Mouse (Mus musculus) embryonic facial prominence, embryonic 11.5 days (tissue): ENCODE data around the gene Bcap31. TPM values are rescaled to one million over a fixed set of nuclear protein-coding genes. Genes with fewer than 3 reads are reported as not detected.
"Not testable (repeated sequence)": the region's sequence is repeated elsewhere in the genome, so short reads cannot be mapped to it uniquely, and the experiment has no call there.

Source experiments
- ATAC-seq: fragments of 200-750 bp; cut with Nextera tagmentation; replicated peaks from 2 replicates; pipeline ENCODE4 v1.8.0; 2017; ENCODE audit warnings: low read depth; ENCODE audit not compliant: insufficient number of reproducible peaks, low FRiP score, low TSS enrichment
- DNase-seq: peaks from one replicate; pipeline ENCODE4 v3.0.0-alpha.2; 2015; ENCODE audit warnings: low spot score
- H3K27ac ChIP-seq: fragments of 300-500 bp; sonication (generic); replicated peaks from 2 replicates; pipeline ENCODE4 v1.5.1; 2014; ENCODE audit warnings: mild to moderate bottlenecking, low read depth, low read length, control low read depth
- H3K27me3 ChIP-seq: fragments of 300-500 bp; sonication (generic); 2 replicates; pipeline ENCODE4 v1.6.1; 2014; ENCODE audit warnings: mild to moderate bottlenecking, low read length, moderate library complexity, mixed read lengths; ENCODE audit not compliant: control insufficient read depth, insufficient read depth
- H3K36me3 ChIP-seq: fragments of 300-500 bp; sonication (generic); replicated peaks from 2 replicates; pipeline ENCODE4 v1.6.1; 2014; ENCODE audit warnings: low read depth, mild to moderate bottlenecking, low read length, moderate library complexity, mixed read lengths; ENCODE audit not compliant: control insufficient read depth, insufficient read depth
- H3K4me1 ChIP-seq: fragments of 300-500 bp; sonication (generic); 2 replicates; pipeline ENCODE4 v1.6.1; 2014; ENCODE audit warnings: low read length, mixed read lengths; ENCODE audit not compliant: control insufficient read depth, insufficient read depth
- H3K4me2 ChIP-seq: fragments of 300-500 bp; sonication (generic); 2 replicates; pipeline ENCODE4 v1.6.1; 2014; ENCODE audit warnings: low read depth, mild to moderate bottlenecking, control low read depth, low read length, moderate library complexity
- H3K4me3 ChIP-seq: fragments of 300-500 bp; sonication (generic); 2 replicates; pipeline ENCODE4 v1.5.1; 2014; ENCODE audit warnings: low read depth, low read length, control low read depth
- H3K9ac ChIP-seq: fragments of 300-500 bp; sonication (generic); replicated peaks from 2 replicates; pipeline ENCODE4 v1.6.1; 2014; ENCODE audit warnings: mild to moderate bottlenecking, control low read depth, low read length
- H3K9me3 ChIP-seq: fragments of 300-500 bp; sonication (generic); replicated peaks from 2 replicates; pipeline ENCODE4 v1.6.1; 2016; ENCODE audit warnings: mild to moderate bottlenecking, low read length, inconsistent platforms, mixed read lengths; ENCODE audit not compliant: control insufficient read depth
- WGBS: fragments of 180-500 bp; shearing (Covaris S2); extraction: QIAGEN DNeasy Blood & Tissue Kit; methylation state at CpG from one replicate; pipeline ENCODE4 v1.1.7; 2014; 5-methylcytosine and 5-hydroxymethylcytosine counted together
- polyA plus RNA-seq: library from polyadenylated mRNA; unstranded; fragments of >200 nt; fragmentation: Nextera tagmentation; extraction: Ambion mirVana; gene quantifications from 2 replicates; pipeline ENCODE4 v1.2.1, GENCODE M21; 2014

Bcap31 gene
- polyA plus RNA-seq = 159 and 172 TPM in 2 replicates

GRCm38 (mm10) chrX:73716109-73716661 is at the start of gene Bcap31, which contains the start of gene Abcd1:
Bcap31 (minus strand) TSS chrX:73716175.
Abcd1 (plus strand) TSS chrX:73716597.
- Histone ChIP-seq H3K4me1 (no peaks in the 10 kb centered on the region), H3K4me3 (peak within 1 kb of the TSS; percentile 52), H3K9ac (peak within 1 kb of the TSS; percentile 60), H3K27me3 (no peaks in the 10 kb centered on the region; the same call in 1 of the 2 replicates), H3K4me2 (peak within 1 kb of the TSS; percentile 59), H3K9me3 (no peaks in the 10 kb centered on the region), H3K27ac (peak within 1 kb of the TSS; percentile 56; the same call in 1 of the 2 replicates), H3K36me3 (no peaks in the 10 kb centered on the region)
- peak; percentile 94 for DNase-seq
- ATAC-seq = peak; percentile 90
- WGBS = 28% methylated on average over 37 of the region's 45 CpGs

DNA sequence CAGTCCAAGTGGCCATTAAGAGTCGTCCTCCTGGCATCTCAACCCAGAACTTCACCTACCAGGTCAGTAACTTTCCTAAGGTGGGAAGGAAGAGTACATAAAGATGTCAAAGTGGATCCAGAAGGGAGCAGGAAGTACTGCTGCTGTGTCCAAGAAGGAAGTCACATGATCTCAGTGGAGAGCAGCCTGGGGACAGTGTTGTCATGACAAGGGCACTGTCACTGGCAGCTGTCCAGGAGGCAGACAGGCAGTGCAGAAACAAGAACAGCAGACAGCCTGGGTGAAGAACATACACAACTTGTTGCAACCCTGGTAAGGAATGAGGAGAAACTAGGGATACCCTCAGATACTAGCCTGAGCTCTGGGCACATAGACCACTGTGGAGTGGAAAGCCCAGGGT is 49.3 kb upstream of the Bcap31 start:
- DNase-seq = no peak
- 63% methylated on average over 1 of the region's 1 CpGs for WGBS
- Histone ChIP-seq H3K4me1 (no peaks in the 10 kb centered on the region), H3K9ac (no peak overlapping the region), H3K36me3 (no peaks in the 10 kb centered on the region), H3K27me3 (no peaks in the 10 kb centered on the region), H3K4me3 (no peak overlapping the region), H3K4me2 (no peak overlapping the region), H3K9me3 (no peaks in the 10 kb centered on the region), H3K27ac (no peak overlapping the region)
- no peak for ATAC-seq

- Histone ChIP-seq H3K4me2 (no peak overlapping the region), H3K9me3 (no peaks in the 10 kb centered on the region), H3K4me3 (no peak overlapping the region), H3K27me3 (no peaks in the 10 kb centered on the region), H3K36me3 (no peaks in the 10 kb centered on the region), H3K27ac (no peak overlapping the region), H3K4me1 (no peaks in the 10 kb centered on the region), H3K9ac (no peak overlapping the region)
- DNase-seq = no peak
- no peak for ATAC-seq
- 80% methylated on average over 13 of the region's 13 CpGs for WGBS
These were observed 42.8 kb upstream of the Bcap31 start for GRCm38 (mm10) chrX:73758611-73759290.

DNA sequence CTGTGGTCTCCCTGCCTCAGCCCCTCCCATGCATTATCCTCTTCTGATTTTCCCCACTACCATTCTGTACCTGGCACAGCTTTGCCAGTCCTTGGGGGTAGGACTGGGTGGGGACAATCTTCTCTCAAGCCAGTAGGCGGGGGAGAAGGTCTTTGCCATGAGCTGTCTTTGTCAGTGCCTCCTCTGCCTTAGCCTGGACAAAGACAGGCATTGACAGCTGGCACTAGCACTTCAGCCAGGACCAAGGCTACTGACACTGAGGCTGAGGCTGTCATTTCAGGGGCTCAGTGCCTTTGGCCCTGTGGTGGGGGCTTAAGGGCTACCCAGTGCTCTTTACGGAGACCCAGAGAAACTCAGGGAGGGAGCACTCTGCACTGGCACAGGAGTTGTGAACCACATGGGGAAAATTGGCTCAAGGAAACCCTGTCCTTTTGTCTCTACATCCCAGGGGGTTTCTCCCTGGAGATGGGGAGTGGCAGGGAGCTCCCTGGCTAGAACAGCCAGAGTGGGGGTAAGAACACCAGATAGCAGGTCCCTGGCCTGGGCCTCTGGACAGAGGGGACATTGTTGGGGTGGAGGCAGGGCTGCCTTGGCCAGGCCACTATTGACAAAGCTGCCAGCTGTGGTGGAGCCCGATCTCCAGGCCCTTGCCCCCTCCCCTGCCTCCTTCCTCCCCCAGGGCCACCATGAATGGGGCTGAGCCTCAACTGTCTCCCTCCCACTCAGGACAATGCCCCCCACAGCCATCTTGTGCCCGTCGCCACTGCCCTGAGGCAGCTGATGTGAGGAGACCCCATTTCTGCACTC is 40.6 kb upstream of the Bcap31 start, which contains the start of gene Plxnb3:
TSS of gene Plxnb3 (plus strand) at position 757 of the 807 bp plus-strand sequence.
- ATAC-seq = no peak
- Histone ChIP-seq H3K27ac (no peak within 1 kb of the TSS), H3K4me2 (no peak within 1 kb of the TSS), H3K27me3 (no peaks in the 10 kb centered on the region), H3K4me1 (no peaks in the 10 kb centered on the region), H3K36me3 (no peaks in the 10 kb centered on the region), H3K9ac (no peak within 1 kb of the TSS), H3K9me3 (no peaks in the 10 kb centered on the region), H3K4me3 (no peak within 1 kb of the TSS)
- WGBS = 58% methylated on average over 4 of the region's 5 CpGs
- no peak for DNase-seq

DNA sequence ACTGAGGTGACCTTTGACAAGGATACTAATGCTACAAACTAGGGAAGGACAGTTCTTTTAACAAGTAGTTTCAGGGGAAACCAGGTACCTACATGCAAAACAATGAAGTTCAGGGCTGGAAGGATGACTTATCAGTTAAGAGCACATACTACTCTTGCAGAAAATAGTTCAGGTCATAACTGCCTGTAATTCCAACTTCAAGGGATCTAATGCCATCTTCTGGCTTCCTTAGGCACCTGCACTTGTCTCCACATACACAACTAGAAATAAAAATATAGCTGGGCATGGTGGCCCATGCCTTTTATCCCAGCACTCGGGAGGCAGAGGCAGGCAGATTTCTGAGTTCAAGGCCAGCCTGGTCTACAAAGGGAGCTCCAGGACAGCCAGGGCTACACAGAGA is 33.0 kb upstream of the Bcap31 start:
- DNase-seq (no peak), ATAC-seq (no peak)
- Histone ChIP-seq H3K36me3 (no peaks in the 10 kb centered on the region), H3K4me3 (no peak overlapping the region), H3K9me3 (no peaks in the 10 kb centered on the region), H3K4me2 (no peak overlapping the region), H3K4me1 (no peaks in the 10 kb centered on the region), H3K9ac (no peak overlapping the region), H3K27ac (no peak overlapping the region), H3K27me3 (no peaks in the 10 kb centered on the region)
- WGBS = 78% methylated on average over 1 of the region's 1 CpGs

DNA sequence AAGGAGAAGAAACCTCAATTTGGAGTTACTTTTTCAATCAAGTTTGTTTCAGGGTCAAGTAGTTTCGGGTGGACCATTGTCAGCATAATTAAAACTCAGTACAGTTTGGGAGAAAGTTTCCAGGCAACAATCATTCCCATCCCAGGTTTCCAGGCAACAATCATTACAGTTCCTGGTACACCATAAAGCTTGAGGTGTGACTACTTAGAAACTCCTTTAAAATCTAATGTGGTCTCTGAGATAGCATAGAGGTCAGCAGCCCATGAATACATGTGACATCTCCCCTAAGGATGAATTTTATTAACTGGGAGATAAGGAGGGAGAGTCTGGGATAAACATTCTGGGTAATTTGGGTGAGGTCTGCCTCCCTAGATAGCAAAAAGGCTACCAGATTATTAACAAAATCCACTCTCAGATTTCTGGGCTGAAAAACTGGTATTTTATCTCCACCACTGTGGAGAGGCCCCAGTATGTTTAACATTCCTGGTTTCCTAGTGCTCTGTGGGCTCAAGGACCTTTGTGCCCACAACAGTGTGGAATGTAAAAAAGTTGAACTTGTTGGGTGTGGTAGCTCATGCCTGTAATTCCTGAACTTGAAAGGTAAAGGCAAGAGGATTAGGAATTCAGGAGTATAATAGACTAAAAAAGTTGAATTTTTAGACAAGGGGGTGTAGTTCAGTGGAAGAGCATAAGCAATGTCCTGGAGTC is 29.0 kb upstream of the Bcap31 start:
- H3K4me2 ChIP-seq = no peak overlapping the region
- no peaks in the 10 kb centered on the region for H3K27me3 ChIP-seq
- no peaks in the 10 kb centered on the region for H3K36me3 ChIP-seq
- ATAC-seq (no peak), DNase-seq (no peak)
- H3K9ac ChIP-seq = no peak overlapping the region
- no peak overlapping the region for H3K27ac ChIP-seq
- no peak overlapping the region for H3K4me3 ChIP-seq
- H3K9me3 ChIP-seq = no peaks in the 10 kb centered on the region
- WGBS = 88% methylated on average over 1 of the region's 1 CpGs
- no peaks in the 10 kb centered on the region for H3K4me1 ChIP-seq

DNA sequence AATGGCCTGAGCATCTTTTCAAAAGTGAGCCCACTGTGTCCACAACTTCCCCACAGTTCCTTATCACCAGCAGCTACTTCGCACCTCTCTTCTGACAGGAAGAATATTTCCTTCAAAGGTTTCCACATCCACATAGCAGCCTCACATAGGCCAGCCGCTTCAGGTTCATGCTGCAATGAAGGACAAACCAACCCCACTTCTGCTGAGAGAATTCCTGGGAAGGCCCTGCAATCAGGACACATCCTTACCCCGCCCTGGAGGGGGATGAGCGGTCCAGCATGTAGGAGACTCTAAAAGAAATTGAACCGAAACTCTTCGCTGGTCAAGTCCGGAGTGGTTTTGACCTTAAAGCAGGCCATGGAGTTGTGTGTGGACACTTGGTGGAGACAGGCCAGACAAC is 23.9 kb upstream of the Bcap31 start:
- H3K4me1 ChIP-seq, H3K27me3 ChIP-seq, ATAC-seq, H3K4me2 ChIP-seq, H3K9ac ChIP-seq, H3K4me3 ChIP-seq, DNase-seq, H3K36me3 ChIP-seq, H3K9me3 ChIP-seq, H3K27ac ChIP-seq: not testable (repeated sequence)
- 93% methylated on average over 7 of the region's 7 CpGs for WGBS
